Mouse (Mus musculus) layer of hippocampus, adult 9-11 months (tissue): ENCODE data around the gene Sdc4.
A peak's percentile ranks its signal among the peaks of the same experiment; 100 is the strongest.

Experiments
- DNase-seq: peaks from one replicate; pipeline ENCODE4 v3.0.0; 2022

Sdc4 gene

DNA sequence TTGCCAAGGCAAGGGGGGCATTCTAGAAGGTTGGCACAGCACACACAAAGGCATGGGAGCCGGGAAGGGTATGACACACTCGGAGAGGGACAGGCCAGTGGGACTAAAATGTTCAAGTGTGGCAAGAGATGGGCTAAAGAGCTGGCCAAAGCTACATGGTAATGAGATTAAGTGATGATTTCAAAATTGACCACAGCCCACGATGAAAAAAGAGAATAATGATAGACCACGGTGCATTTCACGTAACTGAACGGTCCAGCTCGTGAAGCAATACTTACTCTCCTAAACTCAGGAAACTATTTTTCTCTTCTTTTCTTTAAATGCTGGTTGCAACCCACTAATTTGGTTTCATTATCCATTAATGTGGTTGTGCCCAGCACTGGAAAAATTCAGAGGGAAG lies 47.6 kb downstream of the Sdc4 start:
- DNase-seq: no peak

DNA sequence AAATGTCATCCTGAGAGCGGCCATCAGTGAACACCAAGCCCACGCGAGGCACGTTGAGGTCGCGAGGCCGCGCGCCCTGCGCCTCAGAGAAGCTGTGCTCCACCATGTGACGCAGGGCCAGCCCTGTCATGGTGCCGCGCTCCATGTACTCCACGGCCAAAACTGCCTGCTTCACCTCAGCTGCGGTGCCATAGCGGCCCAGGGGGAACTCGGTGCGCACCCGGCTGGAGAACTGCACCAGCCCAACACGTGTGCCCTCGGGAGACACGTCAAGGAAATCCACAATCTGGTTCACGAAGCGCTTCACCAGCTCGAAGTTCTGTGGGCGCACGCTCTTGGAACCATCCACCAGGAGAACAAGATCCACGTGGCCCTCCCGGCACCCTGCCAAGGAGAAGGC lies 50.6 kb downstream of the Sdc4 start:
- DNase-seq: no peak

DNA sequence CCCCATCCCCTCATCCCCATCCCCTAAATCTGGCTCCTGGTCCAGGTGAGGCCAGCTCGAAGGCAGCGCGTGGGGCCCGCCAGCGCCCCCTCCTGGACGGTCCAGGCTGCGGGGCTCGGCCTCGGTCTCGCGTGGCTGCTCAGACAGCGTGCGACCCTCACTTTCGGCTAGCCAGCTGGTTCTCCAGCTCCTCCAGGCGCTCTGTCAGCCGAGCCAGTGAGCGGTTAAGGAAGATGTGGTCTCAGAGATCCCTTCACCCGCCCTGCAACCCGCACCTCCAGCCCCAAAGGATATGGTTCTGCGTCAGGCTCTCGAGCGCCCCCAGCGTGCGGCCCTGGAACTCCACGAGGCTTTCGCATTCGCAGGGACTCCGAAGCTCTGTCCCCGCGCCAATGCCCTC lies 54.2 kb downstream of the Sdc4 start:
- DNase-seq: peak; percentile 79

DNA sequence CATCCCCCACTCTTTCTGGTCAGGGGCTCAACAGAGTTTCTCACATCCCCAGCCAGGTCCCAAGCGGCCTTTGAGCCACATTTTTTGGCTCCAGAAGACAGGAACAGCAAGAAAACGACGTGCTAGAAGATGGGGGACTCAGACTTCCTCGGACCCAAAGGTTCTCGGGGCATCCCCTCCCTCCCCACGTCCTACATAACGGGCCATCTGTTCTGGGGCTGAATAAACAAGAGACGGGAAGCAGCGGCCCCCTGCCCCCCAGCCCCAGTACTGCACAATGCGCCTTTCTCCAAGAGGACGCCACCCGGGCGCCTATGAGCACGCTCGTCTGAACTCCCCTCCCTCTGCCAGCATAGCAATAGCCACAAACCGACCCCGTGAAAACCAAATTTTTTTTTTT lies 54.7 kb downstream of the Sdc4 start, which contains the start of gene Slpi:
Gene Slpi (minus strand): TSS at position 76 of the 400 bp plus-strand sequence.
- DNase-seq: peak; percentile 79

DNA sequence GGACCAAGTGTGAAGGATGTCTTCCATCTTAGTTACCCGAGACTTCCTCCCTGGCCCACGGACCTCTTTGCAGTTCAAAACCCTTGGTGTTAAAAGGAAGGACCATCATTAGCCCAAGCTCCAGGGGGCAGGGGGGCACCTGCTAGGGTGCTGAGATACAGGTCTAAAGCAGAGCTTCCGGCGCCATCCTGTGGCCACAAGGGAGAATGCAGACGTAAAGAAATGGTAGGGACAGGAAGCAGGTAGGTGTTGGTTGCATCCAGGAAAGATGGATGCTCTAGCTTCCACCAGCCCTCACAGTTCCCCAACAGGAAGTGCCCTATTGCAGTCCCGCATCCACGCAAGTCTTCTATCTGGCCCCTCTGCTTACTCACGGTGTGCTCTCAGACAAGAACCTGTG lies 56.7 kb downstream of the Sdc4 start:
- peak; percentile 55 for DNase-seq

DNA sequence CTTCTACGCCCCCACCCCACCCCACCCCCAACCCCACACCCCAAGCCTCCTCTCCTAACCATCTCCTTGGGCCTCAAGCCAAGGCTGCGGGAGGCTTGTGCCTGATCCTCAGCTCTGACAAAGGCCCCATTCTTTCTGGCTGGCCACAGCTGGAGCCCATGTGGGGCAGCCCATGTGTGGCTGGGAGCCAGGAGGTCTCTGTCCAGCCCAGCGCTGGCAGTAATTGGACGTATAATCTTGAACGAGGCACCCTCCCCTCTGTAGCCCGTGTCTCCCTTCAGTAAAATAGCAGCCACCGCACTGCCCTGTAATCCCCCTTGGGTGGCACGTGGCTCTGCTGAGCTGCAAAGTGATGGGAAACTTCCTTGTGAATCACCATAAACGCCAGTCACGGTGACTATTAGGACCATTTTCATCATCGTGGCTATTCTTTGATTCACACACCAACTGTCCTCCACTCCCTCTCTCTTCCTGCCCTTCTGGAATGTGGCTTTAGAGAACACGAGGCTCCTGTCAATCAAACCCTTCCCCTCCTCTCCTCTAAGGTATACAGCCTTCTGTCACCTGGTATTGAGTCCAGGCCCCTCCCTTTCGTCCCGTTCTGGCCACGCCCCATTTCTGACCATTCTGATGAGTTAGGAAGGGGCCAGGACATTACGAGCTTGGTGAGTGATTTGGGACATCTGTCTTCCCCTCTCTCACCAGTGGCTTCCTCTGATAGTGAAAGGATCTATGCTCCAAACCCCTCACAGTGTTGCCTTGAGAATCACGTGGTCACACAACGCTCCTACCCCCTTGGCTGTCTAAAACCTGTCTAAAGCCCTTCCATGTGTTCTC lies 57.5 kb downstream of the Sdc4 start:
- DNase-seq: peak; percentile 69

DNA sequence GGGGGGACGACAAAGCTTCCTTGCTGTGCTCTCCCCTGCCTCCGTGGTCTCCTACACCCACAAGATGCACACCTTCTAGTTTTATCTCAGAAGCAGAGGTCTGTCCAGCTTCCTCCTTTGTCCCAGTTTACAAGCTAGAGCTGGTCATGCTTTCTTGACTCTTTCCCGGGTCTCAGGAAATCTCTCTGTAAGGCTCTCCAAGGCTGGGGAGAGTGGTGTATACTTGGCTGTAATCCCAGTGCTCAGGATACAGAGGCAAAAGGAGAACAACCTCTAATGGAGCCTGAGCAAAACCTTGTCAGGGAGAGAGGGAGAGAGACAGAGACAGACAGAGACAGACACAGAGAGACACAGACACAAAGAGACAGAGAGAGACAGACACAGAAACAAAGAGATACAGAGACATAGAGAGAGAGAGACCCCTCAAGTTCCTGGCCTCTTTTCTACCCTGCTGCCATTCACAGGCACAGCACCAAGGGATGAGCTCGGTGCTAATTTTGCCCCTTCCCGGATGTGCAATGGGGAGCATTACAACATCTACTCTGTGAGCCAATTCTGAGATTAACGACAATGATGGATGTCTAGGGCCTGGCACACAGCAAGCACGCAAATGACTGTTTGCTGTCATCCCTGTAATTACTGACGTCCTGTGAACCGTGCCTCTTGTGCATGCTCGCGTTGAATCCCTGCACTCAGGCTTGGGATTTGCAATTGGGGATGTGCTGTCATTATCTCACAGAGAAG lies 59.9 kb downstream of the Sdc4 start:
- no peak for DNase-seq

DNA sequence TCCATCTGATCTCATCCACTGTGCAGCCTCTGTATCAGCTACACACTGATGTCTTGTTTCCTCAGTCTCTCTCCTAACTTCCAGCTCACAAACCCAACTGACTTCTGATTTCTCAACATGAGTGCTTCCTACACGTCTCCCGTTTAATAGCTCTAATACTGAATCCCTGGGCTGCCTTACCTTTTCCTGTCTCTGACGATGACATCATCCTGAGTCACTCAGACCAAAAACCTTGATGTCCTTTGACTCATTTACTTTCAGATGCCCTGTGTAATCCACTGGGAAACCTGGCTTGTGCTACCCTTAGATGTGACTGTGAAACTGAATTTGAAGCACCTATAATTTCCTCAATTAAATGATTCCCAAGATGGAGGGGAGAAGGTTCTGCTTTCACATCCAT lies 60.7 kb downstream of the Sdc4 start:
- no peak for DNase-seq

DNA sequence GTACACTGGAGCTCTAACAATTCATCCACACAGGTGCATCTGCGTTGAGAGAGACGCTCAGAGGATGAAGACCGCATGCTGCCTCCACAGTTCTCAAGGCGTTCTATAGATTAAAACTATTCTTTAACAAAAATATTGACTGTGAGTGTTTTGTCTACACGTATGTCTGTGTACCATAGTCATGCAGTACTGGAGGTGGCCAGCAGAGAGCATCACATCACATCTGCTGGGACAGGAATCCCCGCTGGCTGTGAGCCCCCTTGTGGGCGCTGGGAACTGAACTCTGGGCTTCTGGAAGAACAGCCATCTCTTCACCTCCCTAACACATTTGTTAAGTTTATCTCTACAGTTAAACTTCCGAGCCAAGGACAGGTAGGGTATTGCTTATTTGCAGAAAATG lies 62.0 kb downstream of the Sdc4 start:
- no peak for DNase-seq

DNA sequence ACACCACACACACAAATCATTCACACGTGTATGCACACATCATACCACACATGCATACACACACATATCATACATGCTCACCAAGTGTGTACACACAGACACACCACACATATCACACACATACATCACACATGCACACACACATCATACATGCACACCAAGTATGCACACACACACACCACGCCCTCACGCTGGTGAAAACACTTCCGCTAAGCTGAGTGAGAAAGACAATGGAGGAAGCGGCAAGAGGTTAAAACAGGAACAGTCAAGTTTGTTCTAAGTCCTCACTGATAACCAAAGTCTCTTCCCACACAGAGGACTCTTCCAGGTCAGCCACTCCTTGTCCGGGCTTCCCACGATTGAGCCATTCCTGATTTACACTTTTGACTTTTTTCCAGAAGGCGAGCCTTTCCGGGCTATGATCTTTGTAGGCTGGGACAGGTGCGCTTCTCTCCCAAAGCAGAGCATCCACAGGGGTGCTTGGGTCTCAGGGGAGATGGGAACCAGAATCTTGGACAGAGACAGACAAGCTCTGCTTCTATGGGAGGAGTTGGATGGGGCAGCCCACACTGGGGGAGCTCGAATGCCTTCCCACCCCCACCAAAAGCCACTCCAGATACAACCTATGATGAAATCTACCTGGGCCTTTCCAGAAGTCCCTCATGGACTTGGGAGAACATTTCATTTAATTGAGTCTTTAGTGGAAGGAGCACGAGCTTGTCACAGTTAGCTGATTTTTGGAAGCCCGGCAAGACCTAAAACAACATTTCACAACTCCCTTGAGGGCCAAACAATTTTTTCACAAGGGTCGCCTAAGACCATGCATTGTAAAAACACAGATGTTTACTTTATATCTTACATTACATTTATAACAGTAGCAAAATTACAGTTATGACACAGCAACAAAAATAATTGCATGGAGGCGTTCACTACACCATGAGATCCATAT lies 65.9 kb downstream of the Sdc4 start:
- no peak for DNase-seq
